Comparison of ENCODE assay signal across 20 mouse cellular contexts in genomic region chr14:27201824-27202223, GRCm38 (mm10).
A peak's percentile ranks its signal among the peaks of the same experiment; 100 is the strongest.
DNase-seq lines count a peak whose midpoint lies in the region; ATAC-seq lines count a peak whose summit lies in the region.
"Had no signal": no experiment of that assay in that cellular context is flagged by ENCODE, and none has a peak within 500 bp of the region (broad histone marks: within the 10 kb centered on the region; RNA-seq: fewer than 3 reads in every experiment).

No protein-coding gene starts in this region.

- no peaks in the 10 kb centered on the region for H3K9me3 ChIP-seq in neural tube, embryonic 11.5 days (ENCODE audit: control insufficient read depth, low read length)
- no peaks in the 10 kb centered on the region for H3K9me3 ChIP-seq in neural tube, embryonic 15.5 days (replicated peaks)
- H3K9me3 ChIP-seq in embryonic facial prominence, embryonic 11.5 days (replicated peaks; ENCODE audit: control insufficient read depth, low read length) = no peaks in the 10 kb centered on the region
- H3K9me3 ChIP-seq in limb, embryonic 11.5 days (ENCODE audit: control insufficient read depth, low read length) = no peaks in the 10 kb centered on the region
- H3K9me3 ChIP-seq: embryonic facial prominence, embryonic 15.5 days; forebrain, embryonic 10.5 days; heart, embryonic 15.5 days; hindbrain, embryonic 15.5 days had no signal

- H3K4me2 ChIP-seq in neural tube, embryonic 11.5 days (ENCODE audit: low read depth) = no peak overlapping the region
- no peak overlapping the region for H3K4me2 ChIP-seq in neural tube, embryonic 15.5 days
- H3K4me2 ChIP-seq in embryonic facial prominence, embryonic 11.5 days (ENCODE audit: low read depth, low read length) = no peak overlapping the region
- no peak overlapping the region for H3K4me2 ChIP-seq in limb, embryonic 11.5 days (ENCODE audit: low read depth, severe bottlenecking)
- H3K4me2 ChIP-seq: embryonic facial prominence, embryonic 15.5 days; heart, embryonic 15.5 days; hindbrain, embryonic 15.5 days had no signal

- H3K27me3 ChIP-seq in neural tube, embryonic 11.5 days (ENCODE audit: control insufficient read depth, insufficient read depth, low read length) = no peaks in the 10 kb centered on the region
- H3K27me3 ChIP-seq in neural tube, embryonic 15.5 days (replicated peaks) = no peaks in the 10 kb centered on the region
- no peaks in the 10 kb centered on the region for H3K27me3 ChIP-seq in embryonic facial prominence, embryonic 11.5 days (ENCODE audit: control insufficient read depth, insufficient read depth, low read length)
- H3K27me3 ChIP-seq in limb, embryonic 11.5 days (ENCODE audit: control insufficient read depth, insufficient read depth, low read length) = no peaks in the 10 kb centered on the region
- H3K27me3 ChIP-seq: CH12.LX; embryonic facial prominence, embryonic 15.5 days; heart, embryonic 15.5 days; hindbrain, embryonic 15.5 days had no signal

- H3K4me3 ChIP-seq in neural tube, embryonic 11.5 days (ENCODE audit: low read depth, low read length) = no peak overlapping the region
- H3K4me3 ChIP-seq in neural tube, embryonic 15.5 days (replicated peaks) = no peak overlapping the region
- no peak overlapping the region for H3K4me3 ChIP-seq in embryonic facial prominence, embryonic 11.5 days (ENCODE audit: low read depth, low read length)
- no peak overlapping the region for H3K4me3 ChIP-seq in limb, embryonic 11.5 days (ENCODE audit: low read depth, low read length)
- H3K4me3 ChIP-seq: embryonic facial prominence, embryonic 15.5 days; erythroblast, embryonic 14.5 days; forebrain, embryonic 10.5 days; heart, embryonic 15.5 days; hindbrain, embryonic 15.5 days had no signal

- 45% methylated on average over 5 of the region's 5 CpGs for WGBS in neural tube, embryonic 11.5 days
- WGBS in neural tube, embryonic 15.5 days = 24% methylated on average over 5 of the region's 5 CpGs
- 26% methylated on average over 5 of the region's 5 CpGs for WGBS in embryonic facial prominence, embryonic 11.5 days
- WGBS in limb, embryonic 11.5 days = 15% methylated on average over 5 of the region's 5 CpGs

- no peak overlapping the region for H3K9ac ChIP-seq in neural tube, embryonic 11.5 days (ENCODE audit: low read length)
- H3K9ac ChIP-seq in neural tube, embryonic 15.5 days (replicated peaks) = no peak overlapping the region
- H3K9ac ChIP-seq in embryonic facial prominence, embryonic 11.5 days (replicated peaks; ENCODE audit: low read length) = no peak overlapping the region
- H3K9ac ChIP-seq in limb, embryonic 11.5 days (ENCODE audit: low read length) = no peak overlapping the region
- H3K9ac ChIP-seq: embryonic facial prominence, embryonic 15.5 days; heart, embryonic 15.5 days; hindbrain, embryonic 15.5 days had no signal

- intact Hi-C loops in heart, postnatal 36 days (cut with DNase I) = loop anchor here (2.0 kb wide), 1 partner anchor 25 kb away; no protein-coding TSS in a partner anchor

- no peaks in the 10 kb centered on the region for H3K4me1 ChIP-seq in neural tube, embryonic 11.5 days (ENCODE audit: control insufficient read depth, insufficient read depth, low read length)
- H3K4me1 ChIP-seq in neural tube, embryonic 15.5 days = no peaks in the 10 kb centered on the region
- no peaks in the 10 kb centered on the region for H3K4me1 ChIP-seq in embryonic facial prominence, embryonic 11.5 days (ENCODE audit: control insufficient read depth, insufficient read depth, low read length)
- peaks cover 4% of the 10 kb centered on the region; the same call in 1 of the 2 replicates for H3K4me1 ChIP-seq in limb, embryonic 11.5 days (ENCODE audit: control insufficient read depth, insufficient read depth, low read length)
- H3K4me1 ChIP-seq: forebrain, embryonic 10.5 days; heart, embryonic 15.5 days; hindbrain, embryonic 15.5 days had no signal

- no peak overlapping the region for H3K27ac ChIP-seq in neural tube, embryonic 11.5 days (ENCODE audit: low read depth, low read length)
- no peak overlapping the region for H3K27ac ChIP-seq in neural tube, embryonic 15.5 days (replicated peaks)
- H3K27ac ChIP-seq in embryonic facial prominence, embryonic 11.5 days (replicated peaks; ENCODE audit: low read depth, low read length) = no peak overlapping the region
- no peak overlapping the region for H3K27ac ChIP-seq in limb, embryonic 11.5 days (replicated peaks; ENCODE audit: low read depth, low read length)
- H3K27ac ChIP-seq: embryonic facial prominence, embryonic 15.5 days; forebrain, embryonic 10.5 days; heart, embryonic 15.5 days; hindbrain, embryonic 15.5 days had no signal

- no peaks in the 10 kb centered on the region for H3K36me3 ChIP-seq in neural tube, embryonic 11.5 days (ENCODE audit: control insufficient read depth, insufficient read depth, low read length)
- no peaks in the 10 kb centered on the region for H3K36me3 ChIP-seq in neural tube, embryonic 15.5 days
- no peaks in the 10 kb centered on the region for H3K36me3 ChIP-seq in embryonic facial prominence, embryonic 11.5 days (replicated peaks; ENCODE audit: control insufficient read depth, insufficient read depth, low read depth, low read length)
- no peaks in the 10 kb centered on the region for H3K36me3 ChIP-seq in limb, embryonic 11.5 days (ENCODE audit: control insufficient read depth, insufficient read depth, low read length)
- H3K36me3 ChIP-seq: embryonic facial prominence, embryonic 15.5 days; forebrain, embryonic 10.5 days; heart, embryonic 15.5 days; hindbrain, embryonic 15.5 days had no signal

- DNase-seq in neural tube, embryonic 11.5 days (ENCODE audit: low spot score) = peak; percentile 9
- DNase-seq in embryonic facial prominence, embryonic 11.5 days (ENCODE audit: low spot score) = peak; percentile 41
- DNase-seq in limb, embryonic 11.5 days (ENCODE audit: low spot score) = peak; percentile 42
- no peak for DNase-seq in heart, postnatal 36 days
- DNase-seq: adrenal gland, postnatal 10 days; cerebellum, adult 11 months; cerebellum, adult 8-10 months; cerebellum, postnatal 14 days; gastrocnemius, postnatal 36 days; heart, adult 11 months; kidney, adult 11 months had no signal

- ATAC-seq in neural tube, embryonic 11.5 days (ENCODE audit: insufficient read depth, low FRiP score, low TSS enrichment) = no peak
- ATAC-seq in neural tube, embryonic 15.5 days (ENCODE audit: low FRiP score) = no peak
- no peak for ATAC-seq in embryonic facial prominence, embryonic 11.5 days (replicated peaks; ENCODE audit: insufficient number of reproducible peaks, low FRiP score, low TSS enrichment, low read depth)
- no peak for ATAC-seq in limb, embryonic 11.5 days (ENCODE audit: insufficient number of reproducible peaks, low FRiP score, low TSS enrichment, low read depth)
- ATAC-seq in monocyte, adult 5-6 weeks (replicated peaks; ENCODE audit: insufficient number of reproducible peaks, low FRiP score, low TSS enrichment, poor library complexity, severe bottlenecking) = no peak
- ATAC-seq: inflammation-experienced regulatory T-cells, adult 6 months had no signal

Comparison
In these comparisons a context has a peak if more than half of its experiments do, and no peak if none do; other contexts are left out.
1. DNase-seq: peak in neural tube, embryonic 11.5 days (single experiment), embryonic facial prominence, embryonic 11.5 days (single experiment) and limb, embryonic 11.5 days (single experiment); none in heart, postnatal 36 days (0 of 2).